Mouse (Mus musculus): ENCODE results near the gene Chac1. TPM values are rescaled to one million over a fixed set of nuclear protein-coding genes. Genes with fewer than 3 reads are reported as not detected.

Gene Chac1
- polyA plus RNA-seq, 1 experiment from 2014 or later = 6.1 TPM

GRCm38 (mm10) chr2:119321771-119322586 is 29.1 kb upstream of the Chac1 start:
- no peak for ATAC-seq (ENCODE audit: low FRiP score)
- H3K27me3 ChIP-seq = peaks cover 97% of the 10 kb centered on the region
- no peaks in the 10 kb centered on the region for H3K9me3 ChIP-seq
- H3K4me3 ChIP-seq = peak overlapping the region; percentile 37
- H3K27ac ChIP-seq = no peak overlapping the region; the same call in 1 of the 2 replicates
- WGBS = 1% methylated on average over 48 of the region's 48 CpGs
- H3K4me1 ChIP-seq (replicated peaks) = peaks cover 63% of the 10 kb centered on the region
- no peaks in the 10 kb centered on the region for H3K36me3 ChIP-seq
- H3K4me2 ChIP-seq = peak overlapping the region; percentile 66
- peak overlapping the region; percentile 60 for H3K9ac ChIP-seq

- WGBS = 2% methylated on average over 39 of the region's 39 CpGs
- Histone ChIP-seq H3K27me3 (peaks cover 97% of the 10 kb centered on the region), H3K36me3 (no peaks in the 10 kb centered on the region), H3K27ac (no peak overlapping the region), H3K4me2 (peak overlapping the region; percentile 66), H3K4me3 (peak overlapping the region; percentile 37), H3K9ac (peak overlapping the region; percentile 60), H3K4me1 (replicated peaks) (peaks cover 69% of the 10 kb centered on the region), H3K9me3 (no peaks in the 10 kb centered on the region)
- peak; percentile 67 for ATAC-seq (ENCODE audit: low FRiP score)
Measured at GRCm38 (mm10) chr2:119322587-119323300, 28.3 kb upstream of the Chac1 start.

GRCm38 (mm10) chr2:119323866-119324575 is 27.0 kb upstream of the Chac1 start:
- Histone ChIP-seq H3K27me3 (peaks cover 98% of the 10 kb centered on the region), H3K4me1 (replicated peaks) (peaks cover 78% of the 10 kb centered on the region), H3K9me3 (no peaks in the 10 kb centered on the region), H3K27ac (no peak overlapping the region), H3K4me3 (peak overlapping the region; percentile 49), H3K36me3 (no peaks in the 10 kb centered on the region), H3K4me2 (peak overlapping the region; percentile 83), H3K9ac (no peak overlapping the region)
- ATAC-seq (ENCODE audit: low FRiP score) = no peak
- WGBS = 2% methylated on average over 31 of the region's 32 CpGs

GRCm38 (mm10) chr2:119324576-119325318 is 26.3 kb upstream of the Chac1 start:
- no peak overlapping the region for H3K27ac ChIP-seq
- peaks cover 83% of the 10 kb centered on the region for H3K4me1 ChIP-seq (replicated peaks)
- H3K36me3 ChIP-seq = no peaks in the 10 kb centered on the region
- WGBS = 2% methylated on average over 32 of the region's 32 CpGs
- ATAC-seq (ENCODE audit: low FRiP score) = no peak; the same call in 1 of the 2 replicates
- H3K9me3 ChIP-seq = no peaks in the 10 kb centered on the region
- H3K4me3 ChIP-seq = peak overlapping the region; percentile 49
- H3K27me3 ChIP-seq = peaks cover 99% of the 10 kb centered on the region
- peak overlapping the region; percentile 83 for H3K4me2 ChIP-seq
- H3K9ac ChIP-seq = peak overlapping the region; percentile 68; the same call in 1 of the 2 replicates

- Histone ChIP-seq H3K36me3 (no peaks in the 10 kb centered on the region), H3K4me1 (replicated peaks) (peaks cover 82% of the 10 kb centered on the region), H3K9me3 (no peaks in the 10 kb centered on the region), H3K9ac (peak within 1 kb of the TSS; percentile 68), H3K27ac (peak within 1 kb of the TSS; percentile 23; the same call in 1 of the 2 replicates), H3K4me3 (peak within 1 kb of the TSS; percentile 49), H3K4me2 (peak within 1 kb of the TSS; percentile 83), H3K27me3 (peaks cover 100% of the 10 kb centered on the region)
- WGBS = under 1% methylated on average over 33 of the region's 33 CpGs
- ATAC-seq (ENCODE audit: low FRiP score) = no peak
Measured at GRCm38 (mm10) chr2:119325568-119326143, 25.4 kb upstream of the Chac1 start, which contains the start of gene Dll4. Gene Dll4 (plus strand): TSS chr2:119325784.

- 1% methylated on average over 59 of the region's 61 CpGs for WGBS
- Histone ChIP-seq H3K36me3 (no peaks in the 10 kb centered on the region), H3K9ac (peak overlapping the region; percentile 68), H3K4me2 (peak overlapping the region; percentile 83), H3K27ac (peak overlapping the region; percentile 23; the same call in 1 of the 2 replicates), H3K4me1 (replicated peaks) (peaks cover 75% of the 10 kb centered on the region), H3K9me3 (no peaks in the 10 kb centered on the region), H3K4me3 (peak overlapping the region; percentile 49), H3K27me3 (peaks cover 100% of the 10 kb centered on the region)
- ATAC-seq (ENCODE audit: low FRiP score) = no peak
Measured at GRCm38 (mm10) chr2:119326161-119327101, 24.6 kb upstream of the Chac1 start.

- ATAC-seq (ENCODE audit: low FRiP score) = no peak
- WGBS = under 1% methylated on average over 30 of the region's 30 CpGs
- Histone ChIP-seq H3K36me3 (no peaks in the 10 kb centered on the region), H3K27me3 (peaks cover 100% of the 10 kb centered on the region), H3K4me1 (replicated peaks) (peaks cover 68% of the 10 kb centered on the region), H3K4me3 (peak overlapping the region; percentile 49), H3K9me3 (no peaks in the 10 kb centered on the region), H3K4me2 (peak overlapping the region; percentile 83), H3K27ac (no peak overlapping the region), H3K9ac (peak overlapping the region; percentile 68)
Measured at GRCm38 (mm10) chr2:119327102-119327480, 23.9 kb upstream of the Chac1 start.

- 19% methylated on average over 11 of the region's 11 CpGs for WGBS
- no peak overlapping the region; the same call in 1 of the 2 replicates for H3K9ac ChIP-seq
- H3K4me1 ChIP-seq (replicated peaks) = peaks cover 59% of the 10 kb centered on the region
Measured at GRCm38 (mm10) chr2:119327942-119328526, 23.0 kb upstream of the Chac1 start.

GRCm38 (mm10) chr2:119328546-119328945 is 22.5 kb upstream of the Chac1 start:
- Histone ChIP-seq H3K27ac (no peak overlapping the region), H3K4me3 (peak overlapping the region; percentile 49), H3K4me2 (peak overlapping the region; percentile 83), H3K9me3 (no peaks in the 10 kb centered on the region), H3K27me3 (peaks cover 93% of the 10 kb centered on the region), H3K9ac (no peak overlapping the region), H3K4me1 (replicated peaks) (peaks cover 54% of the 10 kb centered on the region), H3K36me3 (no peaks in the 10 kb centered on the region)
- ATAC-seq (ENCODE audit: low FRiP score) = no peak
- WGBS = 34% methylated on average over 5 of the region's 5 CpGs

More at GRCm38 (mm10) chr2:119327942-119328526, 23.0 kb upstream of the Chac1 start:
- Histone ChIP-seq H3K36me3 (no peaks in the 10 kb centered on the region), H3K27ac (no peak overlapping the region), H3K4me2 (peak overlapping the region; percentile 83), H3K27me3 (peaks cover 98% of the 10 kb centered on the region), H3K4me3 (peak overlapping the region; percentile 49), H3K9me3 (no peaks in the 10 kb centered on the region)
- ATAC-seq (ENCODE audit: low FRiP score) = no peak

GRCm38 (mm10) chr2:119329123-119329817 is 21.8 kb upstream of the Chac1 start:
- WGBS = 49% methylated on average over 3 of the region's 3 CpGs
- ATAC-seq (ENCODE audit: low FRiP score) = no peak
- Histone ChIP-seq H3K9ac (peak overlapping the region; percentile 19; the same call in 1 of the 2 replicates), H3K9me3 (no peaks in the 10 kb centered on the region), H3K4me2 (peak overlapping the region; percentile 83), H3K27ac (no peak overlapping the region), H3K27me3 (peaks cover 92% of the 10 kb centered on the region), H3K4me1 (replicated peaks) (peaks cover 47% of the 10 kb centered on the region), H3K4me3 (no peak overlapping the region), H3K36me3 (no peaks in the 10 kb centered on the region)
